Mouse (Mus musculus) v-Abl transformed pro-B cells (cell line): ENCODE data around the gene Pex16.
"Not testable (repeated sequence)": the region's sequence is repeated elsewhere in the genome, so short reads cannot be mapped to it uniquely, and the experiment has no call there.

Source experiments
- in situ Hi-C, 2 experiments: fragments of 400-800 bp; cut with MboI; formaldehyde crosslinking; loops; one replicate each; pipeline ENCODE4 v1.15.1; 2025; ENCODE audit not compliant: unreplicated experiment in 2 of 2

The Pex16 gene

DNA sequence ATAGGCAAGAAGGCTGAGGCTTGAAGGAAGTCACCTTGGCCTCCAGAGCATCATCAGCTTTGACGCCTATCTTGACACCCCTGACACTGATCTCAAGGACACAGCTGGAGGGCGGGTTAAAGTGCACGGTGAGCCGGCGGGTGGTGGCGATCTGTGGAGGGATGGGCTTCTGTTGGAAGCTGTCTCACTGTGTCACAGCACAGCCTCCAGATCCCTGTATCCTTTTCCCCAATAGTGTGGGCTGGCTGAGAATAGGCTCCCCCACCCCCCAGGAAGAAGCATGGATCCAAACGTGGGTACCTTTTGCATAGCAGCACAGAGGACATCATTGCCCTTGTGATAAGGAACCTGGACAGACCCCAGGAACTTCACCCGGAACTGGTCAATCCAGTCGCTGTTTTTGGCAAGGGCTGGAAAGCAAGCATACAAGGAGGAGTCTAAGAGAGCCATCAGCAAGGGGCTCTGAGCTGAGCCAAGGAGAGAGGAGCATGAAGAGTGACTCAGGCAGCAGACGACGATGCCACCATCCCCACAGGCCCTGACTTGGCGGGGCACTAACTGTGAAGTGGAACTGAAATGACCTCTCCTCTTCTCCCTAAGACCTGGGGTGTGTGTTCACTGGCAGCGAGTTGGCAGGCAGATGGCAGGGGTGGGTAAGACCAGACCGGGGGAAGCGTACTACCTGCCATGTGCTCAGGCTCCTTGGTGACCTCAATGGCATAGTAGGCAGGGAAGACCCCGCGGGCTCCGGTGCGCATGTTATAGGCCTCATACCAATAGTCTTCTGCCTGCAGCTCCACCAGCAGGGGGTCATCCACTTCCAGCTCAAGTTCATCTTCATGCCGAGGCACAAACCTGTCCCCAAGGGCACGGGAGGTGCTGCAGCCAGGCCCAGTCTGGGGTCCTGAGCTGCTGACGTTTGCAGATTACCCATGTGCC lies 10.9 kb downstream of the Pex16 start:
- in situ Hi-C loops: no loop called here

DNA sequence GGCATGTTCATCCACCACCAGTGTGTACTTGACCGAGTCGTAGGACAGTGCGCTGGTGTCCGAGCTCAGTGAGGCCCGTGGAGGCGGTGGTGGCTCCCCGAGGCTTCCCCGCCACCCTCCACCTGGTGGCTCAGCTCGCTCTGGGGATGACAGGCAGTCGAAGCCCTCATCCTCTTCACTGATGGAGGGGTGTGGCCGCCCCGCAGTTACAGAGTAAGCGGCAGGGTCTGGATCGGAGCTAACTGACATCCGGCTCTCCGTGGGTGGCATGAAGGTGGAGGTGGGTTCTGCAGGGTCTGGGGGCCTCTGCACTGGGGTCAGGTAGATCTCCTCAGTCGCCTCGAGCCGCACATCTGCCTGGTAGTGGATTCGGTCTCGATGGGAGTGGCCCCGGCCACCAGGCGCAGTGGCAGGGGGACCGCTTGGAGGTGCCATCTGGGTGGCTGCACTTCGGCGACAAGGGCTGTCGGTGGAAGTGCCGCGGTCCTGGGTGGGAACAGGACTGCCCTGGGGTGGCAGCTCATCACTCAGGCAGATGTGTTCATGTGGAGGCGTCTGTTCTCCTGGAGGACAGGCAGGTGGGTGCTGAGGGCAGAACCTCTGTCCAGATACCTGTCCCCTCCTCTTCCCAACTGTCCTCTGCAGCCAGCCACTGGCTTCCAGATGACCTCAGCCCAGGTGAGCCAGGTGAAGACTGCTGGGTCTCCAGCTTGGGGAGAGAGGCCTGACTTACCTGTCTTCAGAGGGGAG lies 12.5 kb downstream of the Pex16 start:
- in situ Hi-C loops: no loop called here

GRCm38 (mm10) chr2:92387646-92388045 lies 13.2 kb downstream of the Pex16 start:
- in situ Hi-C loops: no loop called here

DNA sequence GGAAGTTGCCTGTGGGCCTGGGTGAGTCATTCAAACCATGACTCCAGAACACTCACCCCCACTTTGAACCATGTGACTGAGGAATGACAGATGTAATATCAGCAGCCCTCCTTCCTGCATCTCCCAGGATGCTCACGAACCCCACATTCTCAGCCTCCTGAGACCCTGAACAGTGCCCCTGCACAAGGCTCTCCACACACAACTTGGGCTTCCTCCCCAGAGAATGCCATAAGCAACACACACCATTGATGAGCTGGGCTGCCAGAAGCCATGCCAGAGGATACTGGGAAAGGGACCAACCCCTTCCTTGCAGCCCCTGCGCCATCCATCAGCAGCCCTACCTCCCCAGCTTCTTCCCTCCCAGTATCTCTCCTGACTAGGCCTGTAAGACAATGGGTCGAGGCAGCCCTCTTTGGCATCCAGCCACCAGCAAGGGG lies 13.6 kb downstream of the Pex16 start:
- in situ Hi-C loops: no loop called here

DNA sequence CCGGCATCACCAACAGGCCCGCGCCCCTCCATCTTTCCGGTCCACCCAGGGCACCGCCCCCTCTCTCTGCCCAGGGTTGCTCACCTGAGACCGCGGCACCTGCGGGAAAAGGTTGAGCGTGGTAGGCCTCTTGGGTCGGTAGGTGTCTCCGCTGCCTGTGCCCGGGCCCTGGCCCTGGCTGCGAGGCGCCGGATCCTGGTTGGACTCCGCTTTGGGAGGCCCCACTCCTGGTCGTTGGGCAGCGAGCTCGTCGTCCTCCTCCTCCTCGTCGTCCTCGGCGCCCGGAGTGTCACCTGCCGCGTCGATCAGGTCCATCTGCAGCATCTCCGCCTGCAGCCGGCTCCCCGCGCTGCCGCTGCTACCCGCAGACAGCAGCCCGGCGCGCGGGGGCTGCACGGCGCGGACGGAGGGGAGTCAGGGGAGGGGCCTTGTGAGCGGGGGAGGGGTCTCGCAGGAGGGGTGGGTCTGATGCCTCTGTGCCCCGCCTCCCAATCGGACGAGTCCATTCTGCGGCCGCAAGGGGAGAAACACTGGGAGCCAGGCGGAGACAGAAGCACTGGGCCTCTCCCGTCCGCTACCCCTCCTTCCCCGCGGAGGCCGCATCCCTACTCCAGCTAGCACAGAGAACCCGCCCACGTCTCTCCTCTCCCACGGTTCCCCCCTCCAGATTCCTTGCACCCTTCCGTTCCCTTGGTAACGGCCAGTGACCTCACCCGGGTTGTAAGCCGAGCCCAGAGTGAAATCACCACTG lies 14.6 kb downstream of the Pex16 start:
- in situ Hi-C loops: no loop called here

DNA sequence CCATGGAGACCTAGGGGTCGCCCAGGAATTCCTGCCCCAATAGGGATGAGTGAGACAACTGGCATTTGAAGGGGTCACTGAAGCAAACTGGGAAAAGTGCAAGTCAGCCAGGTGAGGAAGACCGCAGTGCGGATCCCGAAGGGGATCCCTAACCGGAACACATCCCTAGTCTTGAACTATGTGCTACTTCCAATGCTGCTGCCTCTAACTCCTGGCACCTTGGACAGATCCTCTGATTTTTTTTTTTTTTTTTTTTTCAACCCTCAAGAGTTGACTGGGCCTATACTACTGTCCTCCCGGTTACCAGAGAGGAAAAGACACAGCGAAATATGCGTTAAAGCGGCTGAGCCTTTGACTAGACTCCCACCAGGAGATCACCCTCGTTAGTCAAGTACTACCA lies 15.2 kb downstream of the Pex16 start:
- in situ Hi-C loops: no loop called here

DNA sequence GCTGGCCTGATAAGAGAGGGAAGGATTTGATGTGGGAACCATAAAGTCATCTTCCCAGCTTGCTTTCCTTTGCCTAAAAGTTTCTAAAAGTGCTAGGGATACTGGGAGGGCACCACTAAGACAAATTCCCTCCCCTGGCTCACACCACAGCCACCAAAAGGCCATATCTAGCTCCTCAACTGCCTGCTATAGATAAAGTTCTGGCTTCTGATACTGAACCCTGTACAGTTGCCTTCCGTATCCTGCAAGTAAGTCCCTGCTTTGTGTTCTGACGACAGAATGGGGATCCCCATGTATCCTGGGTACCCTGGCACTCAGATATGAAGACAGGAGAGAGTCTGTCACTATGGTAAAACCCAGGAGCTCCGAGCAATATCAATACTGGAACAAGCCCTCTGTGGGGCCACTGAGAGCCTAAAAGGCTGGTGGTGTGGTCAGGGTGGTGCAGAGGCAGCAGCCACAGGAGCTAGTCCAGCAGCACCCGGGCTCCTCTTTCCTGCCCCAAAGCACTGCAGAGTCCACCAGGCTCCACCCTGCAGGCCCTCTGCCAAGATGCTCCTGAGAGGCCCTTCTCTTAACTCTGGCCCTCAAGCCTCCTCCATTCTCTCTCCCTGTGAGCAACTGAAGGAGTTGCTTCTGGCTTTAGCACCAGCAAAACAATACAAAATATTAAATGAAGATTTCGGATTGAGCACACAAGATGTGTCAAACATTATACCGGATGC lies 15.9 kb downstream of the Pex16 start:
- in situ Hi-C loops: no loop called here

GRCm38 (mm10) chr2:92391116-92391515 lies 16.6 kb downstream of the Pex16 start:
- in situ Hi-C loops: no loop called here

DNA sequence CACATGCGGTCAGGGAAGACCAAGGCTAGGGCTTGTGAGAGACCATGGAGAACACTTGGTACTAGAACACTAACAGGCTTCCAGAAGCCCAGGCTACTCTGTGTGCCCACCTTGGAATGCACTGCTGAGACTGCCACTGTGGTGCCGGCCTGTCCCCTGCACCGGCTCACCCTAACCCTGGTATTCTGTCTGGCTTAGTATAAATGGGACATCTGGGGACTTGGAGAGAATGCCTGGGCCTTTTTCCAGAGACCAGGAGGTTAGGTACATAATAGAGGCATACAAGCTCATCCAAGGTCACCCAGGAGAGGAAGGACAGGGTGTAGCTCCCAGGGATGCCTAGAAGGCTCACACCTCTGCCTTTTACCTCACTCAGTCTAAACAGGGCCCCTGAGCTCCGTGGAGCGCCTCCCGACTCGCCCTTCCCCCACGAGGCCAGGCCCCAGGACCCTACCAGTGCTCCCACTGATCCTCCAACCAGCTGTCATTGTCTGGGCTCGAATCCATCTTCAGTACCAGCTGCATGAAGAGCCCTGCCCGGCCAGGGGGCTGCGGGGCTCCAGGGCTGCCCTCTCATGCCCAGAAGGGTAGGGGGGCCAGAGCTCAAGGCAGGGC lies 17.3 kb downstream of the Pex16 start:
- in situ Hi-C loops: no loop called here

DNA sequence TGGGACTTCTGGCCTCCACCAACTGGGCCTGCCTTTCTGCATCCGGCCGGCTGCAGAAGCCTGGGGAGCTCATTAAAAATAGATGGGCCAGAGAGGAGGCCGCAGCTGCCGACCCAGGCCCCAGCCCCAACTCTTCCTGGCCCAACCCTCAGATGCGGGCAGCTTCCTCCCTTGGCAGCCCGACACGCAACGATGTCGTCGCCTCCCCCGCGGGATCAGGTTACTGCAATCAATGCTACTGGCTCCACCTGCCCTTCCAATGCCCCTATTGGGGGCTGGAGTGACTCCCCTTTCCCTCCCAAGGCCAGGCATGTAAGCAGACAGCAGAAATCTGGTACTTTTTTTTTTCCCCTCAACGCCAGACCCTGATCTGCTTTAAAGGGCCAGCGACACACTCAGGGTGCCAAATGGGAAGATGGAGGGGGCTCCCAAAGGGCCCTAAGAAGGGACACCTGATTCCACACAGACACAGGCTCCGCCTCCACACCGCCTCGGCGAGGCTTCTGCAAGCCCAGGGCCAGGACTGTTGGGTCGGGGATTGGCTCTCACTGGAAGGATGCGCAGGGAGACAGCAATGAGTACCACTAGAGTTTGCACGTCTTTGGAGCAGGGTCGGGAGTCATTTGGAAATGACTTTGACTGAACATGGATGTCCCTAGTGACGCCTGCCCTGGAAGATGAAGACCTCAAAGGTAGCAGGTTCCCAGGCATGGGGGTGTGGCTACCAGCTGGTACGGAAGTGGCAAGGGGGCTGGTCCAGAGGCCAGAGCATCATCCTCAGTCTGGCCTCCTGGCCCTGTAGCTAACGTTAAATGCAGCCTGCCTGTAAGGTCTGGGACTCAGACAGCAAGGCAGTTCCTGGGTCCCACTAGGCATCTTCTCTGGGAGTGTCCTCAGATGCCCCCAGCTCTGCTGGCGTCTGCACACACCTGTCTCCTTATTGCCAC lies 18.1 kb downstream of the Pex16 start:
- in situ Hi-C loops: no loop called here

DNA sequence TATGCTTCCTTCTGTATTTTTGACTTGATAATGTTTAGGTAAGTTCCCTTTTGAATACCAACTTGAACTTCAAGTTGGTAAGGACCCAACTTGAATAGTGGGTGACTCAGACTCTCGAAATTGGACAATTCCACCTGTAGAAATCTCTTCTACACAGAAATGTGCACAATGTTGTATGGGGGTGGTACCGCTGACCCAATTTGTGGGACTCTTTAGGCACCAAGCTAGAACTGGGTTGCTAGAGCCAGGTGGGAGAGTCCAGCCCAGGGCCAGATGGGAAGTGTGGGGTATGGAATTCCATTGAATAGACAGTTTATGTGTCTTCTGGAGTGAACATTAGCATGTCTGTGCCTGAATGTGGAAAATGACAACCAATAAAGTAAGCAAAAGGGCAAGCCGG lies 21.1 kb downstream of the Pex16 start:
- in situ Hi-C loops: no loop called here

- in situ Hi-C loops: no loop called here
Observed at GRCm38 (mm10) chr2:92397436-92397835, 23.0 kb downstream of the Pex16 start.

GRCm38 (mm10) chr2:92399877-92400276 lies 25.4 kb downstream of the Pex16 start:
- in situ Hi-C loops: not testable (repeated sequence)

GRCm38 (mm10) chr2:92400682-92401081 lies 26.2 kb downstream of the Pex16 start:
- in situ Hi-C loops: no loop called here

GRCm38 (mm10) chr2:92401091-92401561 lies 26.6 kb downstream of the Pex16 start, which contains the start of gene Mapk8ip1:
Gene Mapk8ip1, minus strand, starts transcription at chr2:92401263.
- in situ Hi-C loops: no loop called here

- in situ Hi-C loops: no loop called here
Observed at GRCm38 (mm10) chr2:92402591-92403326, 28.3 kb downstream of the Pex16 start.

GRCm38 (mm10) chr2:92403776-92404319 lies 29.4 kb downstream of the Pex16 start:
- in situ Hi-C loops: no loop called here

- in situ Hi-C loops: no loop called here
Observed at GRCm38 (mm10) chr2:92404737-92405136, 30.3 kb downstream of the Pex16 start.
